Mouse (Mus musculus) kidney, embryonic 14.5 days (tissue): ENCODE results near the gene Eefsec. TPM values are rescaled to one million over a fixed set of nuclear protein-coding genes. Genes with fewer than 3 reads are reported as not detected.

Source experiments
- ATAC-seq: fragments of 200-750 bp; cut with Nextera tagmentation; 2 replicates; pipeline ENCODE4 v1.8.0; 2017; ENCODE audit warnings: moderate number of reproducible peaks, mild to moderate bottlenecking, moderate TSS enrichment, moderate library complexity; ENCODE audit not compliant: low FRiP score, low TSS enrichment
- H3K27ac ChIP-seq: fragments of 300-500 bp; sonication (generic); 2 replicates; pipeline ENCODE4 v1.5.1; 2014; ENCODE audit warnings: low read depth, mild to moderate bottlenecking, low read length, moderate library complexity, mixed read lengths
- H3K27me3 ChIP-seq: fragments of 300-500 bp; sonication (generic); 2 replicates; pipeline ENCODE4 v1.6.1; 2014; ENCODE audit warnings: mild to moderate bottlenecking, low read length; ENCODE audit not compliant: control insufficient read depth, insufficient read depth
- H3K36me3 ChIP-seq: fragments of 300-500 bp; sonication (generic); 2 replicates; pipeline ENCODE4 v1.6.1; 2014; ENCODE audit warnings: low read length, mixed read lengths; ENCODE audit not compliant: control insufficient read depth, insufficient read depth
- H3K4me1 ChIP-seq: fragments of 300-500 bp; sonication (generic); 2 replicates; pipeline ENCODE4 v1.6.1; 2014; ENCODE audit warnings: low read length, mixed read lengths; ENCODE audit not compliant: control insufficient read depth, insufficient read depth
- H3K4me2 ChIP-seq: fragments of 300-500 bp; sonication (generic); replicated peaks from 2 replicates; pipeline ENCODE4 v1.6.1; 2014; ENCODE audit warnings: low read depth, mild to moderate bottlenecking, low read length
- H3K4me3 ChIP-seq: fragments of 300-500 bp; sonication (generic); 2 replicates; pipeline ENCODE4 v1.5.1; 2014; ENCODE audit warnings: mild to moderate bottlenecking, low read length
- H3K9ac ChIP-seq: fragments of 300-500 bp; sonication (generic); 2 replicates; pipeline ENCODE4 v1.6.1; 2014; ENCODE audit warnings: low read depth, mild to moderate bottlenecking, low read length, moderate library complexity
- H3K9me3 ChIP-seq: fragments of 300-500 bp; sonication (generic); 2 replicates; pipeline ENCODE4 v1.6.1; 2016; ENCODE audit warnings: low read length; ENCODE audit not compliant: control insufficient read depth
- WGBS: fragments of 180-500 bp; shearing (Covaris S2); extraction: QIAGEN DNeasy Blood & Tissue Kit; methylation state at CpG from one replicate; pipeline ENCODE4 v1.1.7; 2014; 5-methylcytosine and 5-hydroxymethylcytosine counted together
- polyA plus RNA-seq: library from polyadenylated mRNA; unstranded; fragments of >200 nt; fragmentation: Nextera tagmentation; extraction: Ambion mirVana; gene quantifications from 2 replicates; pipeline ENCODE4 v1.2.1, GENCODE M21; 2014

Eefsec gene
- polyA plus RNA-seq, 1 experiment from 2014 or later, result 49.3 TPM

GRCm38 (mm10) chr6:88267068-88267467 lies 179.3 kb downstream of the Eefsec start:
- Histone ChIP-seq H3K9ac (no peak overlapping the region), H3K4me3 (no peak overlapping the region), H3K9me3 (no peaks in the 10 kb centered on the region), H3K4me1 (no peaks in the 10 kb centered on the region; the same call in 1 of the 2 replicates), H3K4me2 (no peak overlapping the region), H3K36me3 (no peaks in the 10 kb centered on the region), H3K27me3 (no peaks in the 10 kb centered on the region), H3K27ac (no peak overlapping the region)
- no peak for ATAC-seq
- 83% methylated on average over 3 of the region's 3 CpGs for WGBS

DNA sequence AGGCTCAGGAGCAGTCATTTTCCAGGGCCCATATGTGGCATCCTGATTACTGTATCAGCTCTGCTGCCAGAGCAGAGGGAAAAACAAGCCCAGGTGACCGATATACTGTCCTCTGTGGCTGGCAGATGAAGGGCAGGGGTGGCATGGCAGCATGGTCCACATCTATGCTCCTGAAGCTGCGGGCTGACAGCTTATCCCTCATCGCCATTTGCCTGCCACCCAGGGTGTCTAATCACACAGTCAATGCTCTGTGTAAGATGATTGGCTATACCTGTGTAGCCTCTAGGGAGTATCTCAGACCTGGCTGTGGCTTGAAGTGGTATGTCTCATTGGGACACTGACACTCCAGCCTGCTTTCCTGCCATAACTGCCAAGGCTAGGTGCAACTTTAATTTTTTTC lies 180.3 kb downstream of the Eefsec start:
- Histone ChIP-seq H3K27me3 (no peaks in the 10 kb centered on the region), H3K4me1 (no peaks in the 10 kb centered on the region), H3K9me3 (no peaks in the 10 kb centered on the region), H3K4me2 (no peak overlapping the region), H3K27ac (no peak overlapping the region), H3K36me3 (no peaks in the 10 kb centered on the region), H3K9ac (no peak overlapping the region), H3K4me3 (no peak overlapping the region)
- 78% methylated on average over 3 of the region's 3 CpGs for WGBS
- ATAC-seq, result no peak

- Histone ChIP-seq H3K36me3 (no peaks in the 10 kb centered on the region), H3K27ac (no peak overlapping the region), H3K4me2 (no peak overlapping the region), H3K4me3 (no peak overlapping the region), H3K9ac (no peak overlapping the region), H3K9me3 (no peaks in the 10 kb centered on the region), H3K4me1 (no peaks in the 10 kb centered on the region), H3K27me3 (no peaks in the 10 kb centered on the region)
- WGBS, result 88% methylated on average over 1 of the region's 1 CpGs
- no peak for ATAC-seq
Observed at GRCm38 (mm10) chr6:88265355-88265754, 181.0 kb downstream of the Eefsec start.

- 41% methylated on average over 9 of the region's 9 CpGs for WGBS
- H3K9ac ChIP-seq, result no peak overlapping the region
- ATAC-seq, result no peak
Observed at GRCm38 (mm10) chr6:88262160-88262559, 184.2 kb downstream of the Eefsec start.

GRCm38 (mm10) chr6:88260645-88261044 lies 185.7 kb downstream of the Eefsec start:
- no peak overlapping the region for H3K27ac ChIP-seq
- no peaks in the 10 kb centered on the region for H3K4me1 ChIP-seq
- 89% methylated on average over 3 of the region's 3 CpGs for WGBS
- no peak overlapping the region for H3K9ac ChIP-seq
- no peaks in the 10 kb centered on the region for H3K27me3 ChIP-seq
- H3K4me3 ChIP-seq, result no peak overlapping the region
- no peaks in the 10 kb centered on the region for H3K9me3 ChIP-seq
- no peaks in the 10 kb centered on the region for H3K36me3 ChIP-seq
- H3K4me2 ChIP-seq, result no peak overlapping the region
- no peak for ATAC-seq

More at GRCm38 (mm10) chr6:88262160-88262559, 184.2 kb downstream of the Eefsec start:
- Histone ChIP-seq H3K9me3 (no peaks in the 10 kb centered on the region), H3K4me3 (no peak overlapping the region), H3K27ac (no peak overlapping the region), H3K4me1 (no peaks in the 10 kb centered on the region), H3K27me3 (no peaks in the 10 kb centered on the region), H3K36me3 (no peaks in the 10 kb centered on the region), H3K4me2 (no peak overlapping the region)

GRCm38 (mm10) chr6:88259621-88260020 lies 186.7 kb downstream of the Eefsec start:
- ATAC-seq, result no peak
- 80% methylated on average over 3 of the region's 3 CpGs for WGBS
- Histone ChIP-seq H3K9me3 (no peaks in the 10 kb centered on the region), H3K4me3 (no peak overlapping the region), H3K4me2 (no peak overlapping the region), H3K9ac (no peak overlapping the region), H3K27me3 (no peaks in the 10 kb centered on the region), H3K27ac (no peak overlapping the region), H3K4me1 (no peaks in the 10 kb centered on the region), H3K36me3 (no peaks in the 10 kb centered on the region)

DNA sequence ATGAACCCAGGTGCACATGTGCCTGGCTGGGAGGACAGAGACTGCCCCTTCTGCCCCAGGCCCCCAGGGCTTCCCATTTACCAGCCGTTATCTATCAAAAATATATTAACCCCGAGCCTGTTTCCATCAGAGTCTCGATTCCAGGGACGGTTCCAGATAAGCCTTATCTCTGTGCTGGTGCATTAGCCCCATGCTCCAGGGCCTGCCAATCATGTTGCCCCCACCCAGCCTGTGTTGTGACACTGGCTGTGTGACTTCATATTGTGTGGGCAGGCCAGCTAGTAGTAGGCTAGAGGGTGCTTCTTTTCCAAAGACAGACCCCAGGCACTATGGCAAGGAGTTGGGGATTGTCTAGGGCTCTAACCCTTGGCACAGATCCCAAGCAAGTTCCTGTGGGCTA lies 190.9 kb downstream of the Eefsec start:
- Histone ChIP-seq H3K9ac (no peak overlapping the region), H3K27ac (no peak overlapping the region), H3K4me2 (no peak overlapping the region), H3K9me3 (no peaks in the 10 kb centered on the region), H3K4me3 (no peak overlapping the region), H3K4me1 (no peaks in the 10 kb centered on the region), H3K27me3 (no peaks in the 10 kb centered on the region), H3K36me3 (no peaks in the 10 kb centered on the region; the same call in 1 of the 2 replicates)
- WGBS, result 63% methylated on average over 4 of the region's 4 CpGs
- ATAC-seq, result peak; percentile 47; the same call in 1 of the 2 replicates

- ATAC-seq, result no peak
- Histone ChIP-seq H3K9me3 (no peaks in the 10 kb centered on the region), H3K9ac (no peak overlapping the region), H3K4me1 (no peaks in the 10 kb centered on the region), H3K4me3 (no peak overlapping the region), H3K27ac (no peak overlapping the region), H3K27me3 (no peaks in the 10 kb centered on the region), H3K4me2 (no peak overlapping the region), H3K36me3 (no peaks in the 10 kb centered on the region; the same call in 1 of the 2 replicates)
- 70% methylated on average over 6 of the region's 6 CpGs for WGBS
Observed at GRCm38 (mm10) chr6:88254082-88254481, 192.3 kb downstream of the Eefsec start.

DNA sequence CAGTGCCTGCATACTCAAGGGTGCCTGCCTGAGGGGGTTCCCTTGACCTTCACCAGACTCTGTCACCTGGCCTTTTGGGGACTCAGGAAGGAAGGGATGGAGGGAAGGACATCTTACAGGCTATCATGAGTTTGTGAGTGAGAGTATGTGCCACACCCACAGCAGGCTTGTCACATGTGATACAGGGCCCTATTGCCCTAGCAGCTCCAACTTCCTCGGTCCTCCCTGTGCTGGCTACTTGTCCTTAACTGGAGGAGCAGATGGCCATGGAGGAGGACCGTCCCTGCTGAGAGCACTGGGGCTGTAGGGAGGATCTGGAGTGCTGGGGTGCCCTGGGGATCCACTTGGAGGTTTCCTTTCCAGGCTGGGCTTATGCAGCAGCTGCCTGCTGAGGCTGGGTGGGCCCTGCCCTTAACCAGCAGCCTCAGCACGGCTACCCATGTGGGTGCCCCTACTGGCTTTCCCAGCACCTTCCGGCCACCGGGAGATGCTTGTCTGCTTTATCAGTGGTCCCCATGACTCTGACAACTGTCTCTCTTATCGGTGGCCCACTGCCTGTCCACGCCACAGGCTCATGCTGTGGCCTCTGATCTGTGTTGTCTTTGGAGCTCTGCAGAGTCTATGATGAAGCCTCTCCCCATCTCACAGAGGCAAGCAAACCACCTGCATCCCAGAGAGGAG lies 194.4 kb downstream of the Eefsec start:
- no peak overlapping the region for H3K4me3 ChIP-seq
- H3K4me1 ChIP-seq, result no peaks in the 10 kb centered on the region
- H3K27ac ChIP-seq, result no peak overlapping the region
- no peaks in the 10 kb centered on the region for H3K9me3 ChIP-seq
- no peaks in the 10 kb centered on the region for H3K27me3 ChIP-seq
- WGBS, result 75% methylated on average over 7 of the region's 7 CpGs
- H3K9ac ChIP-seq, result no peak overlapping the region
- no peak overlapping the region for H3K4me2 ChIP-seq
- no peak for ATAC-seq
- no peaks in the 10 kb centered on the region; the same call in 1 of the 2 replicates for H3K36me3 ChIP-seq
